Mouse (Mus musculus) brown adipose tissue, adult 24 weeks (tissue): ENCODE results near the gene Pth2. TPM values are rescaled to one million over a fixed set of nuclear protein-coding genes. Genes with fewer than 3 reads are reported as not detected.
"Not testable (repeated sequence)": the region's sequence is repeated elsewhere in the genome, so short reads cannot be mapped to it uniquely, and the experiment has no call there.

ENCODE experiments used
- H3K27ac ChIP-seq: fragments of 200-500 bp; replicated peaks from 2 replicates; pipeline ENCODE4 v1.5.1; 2012; ENCODE audit warnings: low read depth, mild to moderate bottlenecking, low read length
- H3K4me1 ChIP-seq: fragments of 200-500 bp; 2 replicates; pipeline ENCODE4 v1.6.1; 2012; ENCODE audit warnings: low read length, mixed read lengths; ENCODE audit not compliant: control insufficient read depth, insufficient read depth, insufficient read length
- H3K4me3 ChIP-seq: fragments of 200-500 bp; 2 replicates; pipeline ENCODE4 v1.5.1; 2012; ENCODE audit warnings: low read depth, mild to moderate bottlenecking, low read length, moderate library complexity; ENCODE audit not compliant: insufficient read depth
- polyA plus RNA-seq: library from polyadenylated mRNA; stranded (reverse); fragments of >200 nt; gene quantifications from 2 replicates; pipeline ENCODE4 v1.2.4, GENCODE M21; 2012; ENCODE audit not compliant: missing spikeins, insufficient read depth, insufficient read length

The Pth2 gene
- polyA plus RNA-seq, 1 experiment, result not detected

DNA sequence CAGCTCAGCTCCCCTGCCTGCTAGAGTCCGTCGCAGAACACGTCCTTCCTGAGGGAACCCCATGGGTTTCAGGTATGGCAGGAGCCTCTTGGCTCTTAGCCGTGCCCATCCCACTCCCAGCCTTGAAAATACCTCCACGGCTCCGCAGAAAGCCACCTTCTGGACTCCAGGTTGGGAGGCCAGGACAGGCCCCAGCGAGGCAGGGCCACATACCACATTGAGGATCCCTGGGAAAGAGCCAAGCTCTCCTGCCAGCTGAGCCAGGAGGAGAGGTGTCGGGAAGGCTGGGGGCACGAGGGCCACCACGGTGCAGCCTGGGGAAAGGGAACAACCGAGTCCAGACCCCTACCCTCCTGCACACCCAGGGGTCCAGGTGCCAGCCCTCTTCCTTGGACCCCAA is 33.5 kb upstream of the Pth2 start:
- no peak overlapping the region for H3K4me3 ChIP-seq
- H3K4me1 ChIP-seq, result no peaks in the 10 kb centered on the region; the same call in 1 of the 2 replicates
- H3K27ac ChIP-seq, result no peak overlapping the region

- Histone ChIP-seq H3K4me1 (no peaks in the 10 kb centered on the region; the same call in 1 of the 2 replicates), H3K27ac (no peak overlapping the region)
Observed at GRCm38 (mm10) chr7:45147899-45148298, 32.9 kb upstream of the Pth2 start.

DNA sequence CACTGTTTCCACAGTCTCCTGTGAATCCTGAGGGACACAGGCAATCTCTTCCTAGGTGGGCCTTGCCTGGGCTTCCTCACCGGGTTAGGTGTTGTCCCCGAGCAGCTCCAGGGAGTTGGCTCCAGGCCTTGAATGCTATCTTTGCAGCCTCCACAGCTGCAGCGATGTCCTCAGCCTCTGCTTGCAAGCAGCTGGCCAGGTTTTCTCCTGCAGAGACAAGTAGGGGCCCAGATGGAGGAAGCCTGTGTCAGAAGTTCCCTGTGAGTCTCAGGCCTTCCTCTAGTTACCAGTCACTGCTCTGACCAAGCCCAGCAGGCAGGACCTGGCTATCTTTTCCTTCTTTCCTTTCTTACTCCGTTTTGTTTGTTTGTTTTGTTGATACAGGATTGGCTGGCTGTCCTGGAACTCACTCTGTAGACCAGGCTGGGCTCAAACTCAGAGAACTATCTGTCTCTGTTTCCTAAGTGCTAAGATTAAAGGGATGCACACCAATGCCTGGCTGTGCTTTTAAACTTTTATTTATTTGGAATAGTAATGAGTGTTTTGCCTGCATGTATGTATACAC is 32.2 kb upstream of the Pth2 start:
- H3K4me3 ChIP-seq, result no peak overlapping the region
- no peaks in the 10 kb centered on the region; the same call in 1 of the 2 replicates for H3K4me1 ChIP-seq
- no peak overlapping the region for H3K27ac ChIP-seq

More at GRCm38 (mm10) chr7:45147899-45148298, 32.9 kb upstream of the Pth2 start:
- H3K4me3 ChIP-seq, result no peak overlapping the region

GRCm38 (mm10) chr7:45149545-45149944 is 31.2 kb upstream of the Pth2 start:
- H3K4me1 ChIP-seq, result no peaks in the 10 kb centered on the region; the same call in 1 of the 2 replicates
- H3K4me3 ChIP-seq, result no peak overlapping the region
- H3K27ac ChIP-seq, result no peak overlapping the region

- Histone ChIP-seq H3K4me3 (no peak overlapping the region), H3K27ac (0 out of 2 replicates have a peak overlapping the region, but pooled peaks have one; percentile 12), H3K4me1 (no peaks in the 10 kb centered on the region; the same call in 1 of the 2 replicates)
Observed at GRCm38 (mm10) chr7:45150321-45150720, 30.5 kb upstream of the Pth2 start.

GRCm38 (mm10) chr7:45151303-45151702 is 29.5 kb upstream of the Pth2 start:
- Histone ChIP-seq H3K27ac (0 out of 2 replicates have a peak overlapping the region, but pooled peaks have one; percentile 12), H3K4me3 (no peak overlapping the region), H3K4me1 (no peaks in the 10 kb centered on the region; the same call in 1 of the 2 replicates)

DNA sequence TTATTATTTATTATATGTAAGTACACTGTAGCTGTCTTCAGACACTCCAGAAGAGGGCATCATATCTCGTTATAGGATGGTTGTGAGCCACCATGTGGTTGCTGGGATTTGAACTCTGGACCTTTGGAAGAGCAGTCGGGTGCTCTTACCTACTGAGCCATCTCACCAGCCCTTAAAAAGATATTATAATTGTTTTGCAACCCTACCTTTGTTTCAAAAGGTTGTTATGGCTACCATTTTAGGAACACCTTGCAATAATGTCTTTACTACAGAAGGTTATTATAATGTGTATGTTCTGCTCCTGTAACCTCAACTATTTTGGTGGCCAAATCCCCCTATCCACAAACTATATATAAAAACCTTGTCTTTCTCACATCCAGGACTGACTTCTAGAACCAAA is 27.7 kb upstream of the Pth2 start:
- not testable (repeated sequence) for H3K4me1 ChIP-seq, H3K4me3 ChIP-seq, H3K27ac ChIP-seq

DNA sequence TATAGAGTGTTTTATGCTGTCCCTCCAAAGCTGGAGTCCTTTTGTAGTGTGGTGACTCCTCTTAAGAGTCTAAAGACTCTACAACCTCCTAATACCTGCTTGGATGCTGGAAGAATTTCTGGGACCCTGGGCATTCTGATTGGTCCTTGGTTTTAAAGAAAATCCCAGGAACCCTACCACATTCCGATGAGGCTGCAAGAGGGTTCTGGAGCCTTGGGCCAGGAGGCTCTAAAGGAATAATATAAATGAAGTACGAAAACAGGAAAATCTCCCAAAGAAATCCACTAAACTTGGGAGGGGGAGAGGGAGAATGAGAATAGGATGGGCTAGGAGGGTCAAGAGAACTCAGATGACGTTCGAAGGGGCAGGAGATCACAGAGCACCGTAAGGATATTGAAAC is 27.2 kb upstream of the Pth2 start:
- peak overlapping the region; percentile 92 for H3K4me3 ChIP-seq
- no peaks in the 10 kb centered on the region; the same call in 1 of the 2 replicates for H3K4me1 ChIP-seq
- H3K27ac ChIP-seq, result peak overlapping the region; percentile 91

GRCm38 (mm10) chr7:45154096-45154992 is 26.5 kb upstream of the Pth2 start, which contains the start of the genes Pih1d1 and Aldh16a1:
Pih1d1 (plus strand) TSS chr7:45154303.
Aldh16a1 (minus strand) TSS chr7:45154584.
- H3K4me3 ChIP-seq, result peak within 1 kb of the TSS; percentile 92
- H3K4me1 ChIP-seq, result no peaks in the 10 kb centered on the region; the same call in 1 of the 2 replicates
- peak within 1 kb of the TSS; percentile 99 for H3K27ac ChIP-seq

GRCm38 (mm10) chr7:45154993-45155514 is 25.7 kb upstream of the Pth2 start:
- H3K4me1 ChIP-seq, result no peaks in the 10 kb centered on the region; the same call in 1 of the 2 replicates
- H3K27ac ChIP-seq, result peak overlapping the region; percentile 35; the same call in 1 of the 2 replicates
- H3K4me3 ChIP-seq, result peak overlapping the region; percentile 43

DNA sequence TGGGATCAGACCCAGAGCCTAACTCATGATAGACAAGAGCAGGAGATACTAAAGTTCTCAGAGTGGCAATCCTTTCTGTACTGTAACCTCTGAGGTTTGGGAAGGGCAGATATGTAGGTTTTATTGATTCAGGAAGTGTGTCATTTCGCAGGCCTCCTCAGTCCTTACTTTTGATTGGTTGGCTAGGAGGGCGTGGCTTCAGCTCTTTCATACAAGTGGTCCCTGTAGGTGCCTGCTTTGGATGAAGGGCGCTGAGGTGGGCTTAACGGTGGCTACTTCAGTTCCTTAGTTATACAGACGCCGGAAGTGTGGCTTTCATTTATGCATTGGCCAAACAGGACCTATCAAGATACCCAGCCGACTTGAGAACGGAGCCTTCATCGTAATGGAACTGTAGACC is 25.2 kb upstream of the Pth2 start:
- Histone ChIP-seq H3K4me3 (no peak overlapping the region), H3K27ac (no peak overlapping the region), H3K4me1 (no peaks in the 10 kb centered on the region; the same call in 1 of the 2 replicates)

- H3K4me3 ChIP-seq, result no peak overlapping the region
- no peak overlapping the region for H3K27ac ChIP-seq
- no peaks in the 10 kb centered on the region for H3K4me1 ChIP-seq
Observed at GRCm38 (mm10) chr7:45156206-45156605, 24.6 kb upstream of the Pth2 start.

DNA sequence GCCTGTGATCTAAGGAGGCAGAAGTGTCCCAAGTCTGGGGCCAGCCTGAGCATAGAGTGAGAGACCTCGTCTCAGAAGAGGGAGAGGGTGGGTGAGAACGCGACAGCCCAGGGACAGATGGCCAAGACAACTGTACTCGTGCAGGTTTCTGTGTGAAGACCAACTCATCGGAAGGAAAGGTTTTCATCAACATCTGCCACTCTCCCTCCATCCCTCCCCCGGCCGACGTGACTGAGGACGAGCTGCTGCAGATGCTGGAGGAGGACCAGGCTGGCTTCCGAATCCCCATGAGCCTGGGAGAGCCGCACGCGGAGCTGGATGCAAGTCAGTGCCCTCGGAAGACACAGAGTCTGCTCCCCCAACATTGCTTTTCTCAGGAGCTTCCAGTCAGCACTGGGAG is 23.3 kb upstream of the Pth2 start:
- Histone ChIP-seq H3K4me3 (no peak overlapping the region), H3K27ac (no peak overlapping the region), H3K4me1 (no peaks in the 10 kb centered on the region)

DNA sequence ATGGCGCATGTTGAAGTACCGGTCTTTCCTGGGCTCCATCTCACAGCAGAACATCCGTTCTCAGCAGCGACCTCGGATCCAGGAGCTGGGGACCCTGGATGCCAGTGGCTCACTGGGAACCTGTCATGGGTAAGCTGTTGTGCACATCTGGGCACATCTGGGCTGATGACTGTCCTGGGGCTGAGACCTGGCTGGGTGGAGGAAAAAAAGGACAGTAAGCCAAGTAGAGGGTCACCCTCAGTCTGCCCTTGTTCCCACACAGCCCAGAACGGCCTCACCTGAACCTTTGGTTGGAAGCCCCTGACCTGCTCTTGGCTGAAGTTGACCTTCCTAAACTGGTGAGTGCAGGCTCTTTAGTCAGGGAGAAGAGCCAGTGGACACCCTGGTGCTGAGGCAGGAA is 21.8 kb upstream of the Pth2 start:
- Histone ChIP-seq H3K4me3 (no peak overlapping the region), H3K27ac (no peak overlapping the region), H3K4me1 (no peaks in the 10 kb centered on the region)

DNA sequence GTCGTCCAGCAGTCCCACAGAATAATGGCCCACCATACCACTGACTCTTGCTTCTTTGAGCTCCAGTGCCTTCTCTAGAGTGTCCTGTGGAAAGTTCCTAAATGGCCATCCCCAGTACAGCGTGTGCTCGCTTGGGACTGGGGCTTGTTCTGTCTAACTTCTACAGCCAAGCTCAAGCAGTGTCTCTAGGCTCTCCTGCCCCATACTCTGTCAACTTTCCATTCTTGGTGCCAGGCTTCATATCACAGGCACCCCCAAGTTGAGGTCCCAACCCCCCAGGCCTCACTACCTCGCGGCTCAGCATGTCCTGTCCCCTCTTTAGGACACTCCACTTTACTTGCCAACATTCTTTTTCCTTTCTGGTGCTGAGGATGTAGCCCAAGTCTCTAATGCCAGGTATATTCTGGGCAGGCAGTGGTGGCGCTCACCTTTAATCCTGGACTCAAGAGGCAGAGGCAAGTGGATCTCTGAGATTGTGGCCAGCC is 20.4 kb upstream of the Pth2 start:
- H3K4me1 ChIP-seq, result no peaks in the 10 kb centered on the region
- H3K27ac ChIP-seq, result no peak overlapping the region
- H3K4me3 ChIP-seq, result no peak overlapping the region
